Mouse (Mus musculus) stomach, embryonic 16.5 days (tissue): ENCODE data around the gene Kifc1. TPM values are rescaled to one million over a fixed set of nuclear protein-coding genes. Genes with fewer than 3 reads are reported as not detected.
A peak's percentile ranks its signal among the peaks of the same experiment; 100 is the strongest.
"Not testable (repeated sequence)": the region's sequence is repeated elsewhere in the genome, so short reads cannot be mapped to it uniquely, and the experiment has no call there.

Experiments used
- ATAC-seq: fragments of 200-750 bp; cut with Nextera tagmentation; 2 replicates; pipeline ENCODE4 v1.8.0; 2017; ENCODE audit warnings: moderate number of reproducible peaks, moderate TSS enrichment; ENCODE audit not compliant: insufficient read depth, low FRiP score
- H3K27ac ChIP-seq: fragments of 300-500 bp; sonication (generic); 2 replicates; pipeline ENCODE4 v1.5.1; 2014; ENCODE audit warnings: low read length
- H3K27me3 ChIP-seq: fragments of 300-500 bp; sonication (generic); 2 replicates; pipeline ENCODE4 v1.6.1; 2014; ENCODE audit warnings: low read length, control low read depth, mixed read lengths; ENCODE audit not compliant: control insufficient read depth, insufficient read depth
- H3K36me3 ChIP-seq: fragments of 300-500 bp; sonication (generic); 2 replicates; pipeline ENCODE4 v1.6.1; 2014; ENCODE audit warnings: low read length; ENCODE audit not compliant: control insufficient read depth, insufficient read depth
- H3K4me1 ChIP-seq: fragments of 300-500 bp; sonication (generic); 2 replicates; pipeline ENCODE4 v1.6.1; 2014; ENCODE audit warnings: low read length, control low read depth, mixed read lengths; ENCODE audit not compliant: control insufficient read depth, insufficient read depth
- H3K4me2 ChIP-seq: fragments of 300-500 bp; sonication (generic); 2 replicates; pipeline ENCODE4 v1.6.1; 2014; ENCODE audit warnings: low read depth, low read length, mixed read lengths
- H3K4me3 ChIP-seq: fragments of 300-500 bp; sonication (generic); replicated peaks from 2 replicates; pipeline ENCODE4 v1.5.1; 2014; ENCODE audit warnings: mild to moderate bottlenecking, low read length
- H3K9ac ChIP-seq: fragments of 300-500 bp; sonication (generic); 2 replicates; pipeline ENCODE4 v1.6.1; 2014; ENCODE audit warnings: low read length
- H3K9me3 ChIP-seq: fragments of 300-500 bp; sonication (generic); replicated peaks from 2 replicates; pipeline ENCODE4 v1.6.1; 2016; ENCODE audit warnings: low read length, control low read depth; ENCODE audit not compliant: control insufficient read depth
- WGBS: fragments of 180-500 bp; shearing (Covaris S2); extraction: QIAGEN DNeasy Blood & Tissue Kit; methylation state at CpG from one replicate; pipeline ENCODE4 v1.1.7; 2014; 5-methylcytosine and 5-hydroxymethylcytosine counted together
- polyA plus RNA-seq: library from polyadenylated mRNA; unstranded; fragments of >200 nt; fragmentation: Nextera tagmentation; extraction: Ambion mirVana; gene quantifications from 2 replicates; pipeline ENCODE4 v1.2.1, GENCODE M21; 2015

Gene Kifc1
- polyA plus RNA-seq, 1 experiment from 2014 or later = 6.9 TPM

DNA sequence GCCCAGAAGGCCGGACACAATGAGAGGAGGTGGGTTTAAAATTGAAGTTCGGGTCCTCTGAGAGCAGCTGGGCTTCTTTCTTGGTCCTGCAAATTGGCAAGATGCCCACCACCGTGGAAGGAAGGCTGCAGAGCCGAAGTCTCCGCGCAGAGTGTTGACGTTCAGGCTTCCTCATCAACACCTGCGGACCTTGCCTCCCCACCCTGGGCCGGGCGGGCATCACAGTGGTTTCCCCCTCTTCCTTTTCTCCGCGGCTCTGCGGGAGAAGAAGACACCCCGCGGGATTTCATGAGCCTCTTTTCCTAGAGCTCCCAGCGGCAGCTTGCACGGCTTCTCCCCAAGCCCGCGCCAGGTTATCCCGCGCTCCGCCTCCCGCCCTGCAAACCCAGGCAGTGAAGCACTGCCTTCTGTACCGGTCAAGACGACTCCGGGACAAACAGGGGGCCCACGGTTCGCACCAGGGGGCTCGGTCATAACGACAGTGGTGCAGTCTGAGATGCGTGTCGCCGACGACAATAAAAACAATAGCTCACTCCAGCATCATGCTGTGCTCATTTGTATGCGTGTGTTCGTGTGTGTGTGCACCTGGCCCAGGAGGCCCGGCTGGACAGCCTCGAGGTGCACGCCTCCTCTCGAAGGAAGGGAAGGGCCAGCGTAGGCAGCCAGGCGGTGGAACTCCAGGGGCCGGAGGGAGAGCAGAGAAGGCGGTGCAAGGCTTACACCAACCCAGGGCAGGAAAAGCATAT is 18.0 kb upstream of the Kifc1 start:
- Histone ChIP-seq H3K4me1 (peaks cover 15% of the 10 kb centered on the region), H3K9me3 (no peaks in the 10 kb centered on the region), H3K4me2 (peak overlapping the region; percentile 98), H3K4me3 (peak overlapping the region; percentile 92), H3K9ac (peak overlapping the region; percentile 82), H3K27me3 (no peaks in the 10 kb centered on the region), H3K36me3 (peaks cover 16% of the 10 kb centered on the region), H3K27ac (peak overlapping the region; percentile 95)
- peak; percentile 53 for ATAC-seq
- WGBS = under 1% methylated on average over 43 of the region's 44 CpGs

DNA sequence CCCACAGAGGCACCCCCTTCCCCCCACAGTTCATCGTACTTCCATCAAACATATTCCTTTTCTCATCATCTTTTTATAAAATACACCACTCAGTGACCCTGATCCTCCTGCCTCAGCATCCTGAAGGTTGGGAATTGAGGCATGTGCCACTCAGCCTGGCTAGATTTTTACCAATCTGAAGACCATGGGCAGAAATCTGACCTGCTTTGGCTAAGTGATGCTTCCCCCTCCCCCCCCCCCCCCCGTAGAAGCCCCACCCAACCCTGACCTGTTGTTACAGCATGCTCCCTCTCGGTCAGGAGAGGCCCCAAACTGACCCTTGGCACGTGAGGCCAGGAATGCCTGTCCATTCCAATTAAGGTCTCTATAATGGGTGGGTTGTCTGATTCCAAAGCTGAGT is 14.4 kb upstream of the Kifc1 start, which contains the start of gene Platr17:
TSS of gene Platr17 (plus strand) at position 301 of the 400 bp plus-strand sequence.
- not testable (repeated sequence) for ATAC-seq, H3K27ac ChIP-seq, H3K27me3 ChIP-seq, H3K9me3 ChIP-seq, H3K4me2 ChIP-seq, H3K36me3 ChIP-seq, H3K9ac ChIP-seq, H3K4me3 ChIP-seq
- peaks cover 14% of the 10 kb centered on the region; the same call in 1 of the 2 replicates for H3K4me1 ChIP-seq
- 36% methylated on average over 3 of the region's 4 CpGs for WGBS

DNA sequence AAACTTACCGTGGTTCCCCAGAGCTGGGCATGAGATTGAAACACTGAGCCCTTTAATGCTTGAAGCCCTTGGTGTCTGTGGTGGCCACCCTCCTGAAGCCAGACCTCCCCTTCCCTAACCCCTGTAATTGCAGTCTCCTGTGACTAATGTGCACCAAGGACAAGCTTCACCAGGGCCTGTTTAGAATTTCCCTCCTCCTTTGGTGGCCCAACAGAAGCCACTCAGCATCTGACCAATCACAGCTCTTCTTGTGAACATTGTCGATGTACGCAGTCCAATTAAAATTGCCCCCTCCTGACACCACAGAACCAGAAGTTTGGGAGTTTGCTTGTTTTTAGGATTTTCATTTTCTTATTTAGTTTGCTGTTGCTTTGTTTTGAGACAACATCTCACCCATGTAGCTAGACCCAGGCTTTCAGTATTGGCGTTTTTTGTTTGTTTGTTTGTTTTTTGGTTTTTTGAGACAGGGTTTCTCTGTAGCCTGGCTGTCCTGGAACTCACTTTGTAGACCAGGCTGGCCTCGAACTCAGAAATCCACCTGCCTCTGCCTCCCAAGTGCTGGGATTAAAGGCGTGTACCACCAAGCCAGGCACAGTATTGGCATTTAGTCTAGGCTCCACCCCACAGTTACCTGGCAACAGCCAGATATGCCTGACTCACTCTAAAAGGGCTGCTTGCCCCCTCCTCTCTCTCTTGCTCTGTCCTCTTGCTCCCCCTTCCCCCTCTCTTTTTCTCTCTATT is 13.6 kb upstream of the Kifc1 start:
- not testable (repeated sequence) for H3K27me3 ChIP-seq, H3K27ac ChIP-seq, H3K36me3 ChIP-seq, ATAC-seq, H3K9ac ChIP-seq, H3K9me3 ChIP-seq, H3K4me3 ChIP-seq, H3K4me2 ChIP-seq
- peaks cover 14% of the 10 kb centered on the region; the same call in 1 of the 2 replicates for H3K4me1 ChIP-seq
- 69% methylated on average over 6 of the region's 6 CpGs for WGBS

DNA sequence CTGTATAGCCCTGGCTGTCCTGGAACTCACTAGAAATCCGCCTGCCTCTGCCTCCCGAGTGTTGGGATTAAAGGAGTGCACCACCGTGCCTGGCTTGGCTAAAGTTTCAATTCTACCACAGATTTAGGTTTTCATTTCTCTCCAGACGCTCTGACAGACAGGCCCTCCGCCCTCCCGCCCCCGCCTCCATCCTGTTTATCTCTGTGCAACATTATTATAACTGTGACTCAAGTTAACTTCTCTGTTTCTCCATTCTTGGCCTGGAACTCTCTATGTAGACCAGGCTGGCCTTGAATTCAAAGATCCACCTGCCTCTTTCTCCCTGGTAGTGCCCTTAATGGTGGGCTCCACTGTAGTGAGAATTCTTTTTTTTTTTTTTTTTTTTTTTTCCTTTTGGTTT is 12.0 kb upstream of the Kifc1 start:
- WGBS = 76% methylated on average over 7 of the region's 7 CpGs
- H3K36me3 ChIP-seq = no peaks in the 10 kb centered on the region
- no peak overlapping the region for H3K27ac ChIP-seq
- H3K9ac ChIP-seq = no peak overlapping the region
- no peaks in the 10 kb centered on the region for H3K9me3 ChIP-seq
- H3K4me2 ChIP-seq = no peak overlapping the region
- no peak overlapping the region for H3K4me3 ChIP-seq
- 0 out of 2 replicates have a peak, but pooled peaks cover 6% of the 10 kb centered on the region for H3K4me1 ChIP-seq
- no peaks in the 10 kb centered on the region for H3K27me3 ChIP-seq
- no peak for ATAC-seq

DNA sequence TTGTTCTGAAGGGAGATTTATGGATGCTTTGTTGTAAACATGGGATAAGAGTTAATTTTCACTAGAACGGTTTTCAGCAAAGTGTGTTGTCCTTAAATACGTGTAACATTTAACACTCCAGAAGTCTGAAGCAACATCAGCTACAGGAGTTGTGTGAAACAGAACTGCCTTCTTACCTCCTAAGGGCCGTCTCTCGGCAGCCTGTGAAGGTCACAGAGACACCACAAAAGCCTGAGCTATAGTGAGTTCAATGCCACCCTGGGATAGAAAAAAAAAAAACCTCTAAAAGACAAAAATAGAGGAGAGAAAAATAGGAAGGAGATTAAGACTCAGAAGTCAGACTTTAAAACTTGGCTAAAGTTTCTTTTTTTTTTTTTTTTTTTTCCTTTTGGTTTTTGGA is 11.6 kb upstream of the Kifc1 start:
- H3K27ac ChIP-seq = no peak overlapping the region
- H3K27me3 ChIP-seq = no peaks in the 10 kb centered on the region
- H3K9me3 ChIP-seq = no peaks in the 10 kb centered on the region
- ATAC-seq = no peak
- H3K36me3 ChIP-seq = no peaks in the 10 kb centered on the region
- 38% methylated on average over 4 of the region's 4 CpGs for WGBS
- H3K4me2 ChIP-seq = no peak overlapping the region
- 0 out of 2 replicates have a peak, but pooled peaks cover 6% of the 10 kb centered on the region for H3K4me1 ChIP-seq
- H3K9ac ChIP-seq = no peak overlapping the region
- H3K4me3 ChIP-seq = no peak overlapping the region

DNA sequence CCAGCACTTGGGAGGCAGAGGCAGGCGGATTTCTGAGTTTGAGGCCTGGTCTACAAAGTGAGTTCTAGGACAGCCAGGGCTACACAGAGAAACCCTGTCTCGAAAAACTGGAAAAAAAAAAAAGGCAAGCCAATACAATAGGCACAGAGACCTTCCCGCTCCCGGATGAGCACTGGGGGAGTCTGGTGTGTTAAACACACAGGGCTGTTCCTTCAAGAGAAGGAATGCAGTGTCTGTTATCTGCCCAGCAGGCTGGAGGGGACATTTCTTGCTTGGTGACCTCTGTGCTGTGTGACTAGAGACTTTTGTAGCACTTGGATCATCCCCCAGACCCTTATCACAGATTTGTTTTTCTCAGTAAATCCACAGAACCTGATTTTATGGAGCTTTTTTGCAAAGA is 11.2 kb upstream of the Kifc1 start:
- H3K27ac ChIP-seq = no peak overlapping the region
- no peak overlapping the region for H3K4me2 ChIP-seq
- H3K9ac ChIP-seq = no peak overlapping the region
- no peak overlapping the region for H3K4me3 ChIP-seq
- no peaks in the 10 kb centered on the region for H3K9me3 ChIP-seq
- H3K36me3 ChIP-seq = no peaks in the 10 kb centered on the region
- no peak for ATAC-seq
- H3K27me3 ChIP-seq = no peaks in the 10 kb centered on the region
- 0 out of 2 replicates have a peak, but pooled peaks cover 6% of the 10 kb centered on the region for H3K4me1 ChIP-seq
- 61% methylated on average over 4 of the region's 4 CpGs for WGBS

DNA sequence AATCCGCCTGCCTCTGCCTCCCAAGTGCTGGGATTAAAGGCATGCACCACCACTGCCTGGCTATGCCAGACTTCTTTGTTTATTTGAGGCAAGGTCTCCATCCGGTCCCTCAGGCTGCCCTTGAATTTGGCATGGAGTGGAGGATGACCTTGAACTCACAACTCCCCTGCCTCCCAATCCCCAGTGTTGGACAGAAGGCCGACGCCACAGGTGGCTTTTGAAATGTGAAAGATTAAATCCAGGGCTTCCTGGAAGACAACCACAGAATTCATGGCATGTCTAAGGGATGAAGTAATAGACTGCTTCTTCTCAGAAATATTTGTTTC is 10.5 kb upstream of the Kifc1 start:
- Histone ChIP-seq H3K9ac (no peak overlapping the region), H3K4me3 (no peak overlapping the region)
- ATAC-seq = no peak

DNA sequence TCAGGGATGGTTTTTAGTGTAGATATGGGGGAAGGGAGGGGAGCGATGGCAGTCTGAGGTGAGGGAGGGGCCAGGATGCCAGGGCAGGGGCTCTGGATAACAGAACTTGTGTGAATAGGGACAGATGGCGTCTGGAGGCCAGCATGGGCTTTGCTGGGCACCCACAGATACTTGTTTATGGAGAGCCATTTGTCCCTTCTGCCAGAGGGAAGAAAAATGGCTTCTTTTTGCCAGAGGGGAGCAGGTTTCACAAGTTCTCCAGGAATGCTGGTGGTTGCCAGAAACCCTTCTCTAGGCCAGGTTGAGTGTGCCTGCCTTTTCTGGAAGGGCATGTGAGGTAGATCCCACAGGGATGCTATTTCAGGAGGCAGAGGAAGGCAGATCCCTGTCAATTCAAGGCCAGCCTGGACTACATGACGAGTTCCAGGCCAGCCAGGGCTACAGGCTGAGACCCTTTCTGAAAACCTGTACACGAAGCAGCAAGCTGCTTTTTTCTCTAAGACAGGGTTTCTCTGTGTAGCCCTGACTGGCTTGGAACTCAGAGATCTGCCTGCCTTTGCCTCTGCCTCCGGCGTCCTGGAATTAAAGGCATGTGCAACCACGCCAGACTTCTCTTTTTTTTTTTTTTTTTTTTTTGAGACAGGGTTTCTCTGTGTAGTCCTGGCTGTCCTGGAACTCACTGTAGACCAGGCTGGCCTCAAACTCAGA is 10.0 kb upstream of the Kifc1 start:
- Histone ChIP-seq H3K9ac (no peak overlapping the region), H3K27ac (no peak overlapping the region), H3K27me3 (no peaks in the 10 kb centered on the region), H3K9me3 (no peaks in the 10 kb centered on the region), H3K4me2 (no peak overlapping the region), H3K4me3 (no peak overlapping the region), H3K4me1 (0 out of 2 replicates have a peak, but pooled peaks cover 6% of the 10 kb centered on the region), H3K36me3 (no peaks in the 10 kb centered on the region)
- ATAC-seq = no peak
- WGBS = 58% methylated on average over 7 of the region's 7 CpGs

More for the DNA sequence above, 10.5 kb upstream of the Kifc1 start:
- no peaks in the 10 kb centered on the region for H3K9me3 ChIP-seq
- 0 out of 2 replicates have a peak, but pooled peaks cover 6% of the 10 kb centered on the region for H3K4me1 ChIP-seq
- no peak overlapping the region for H3K27ac ChIP-seq
- 78% methylated on average over 4 of the region's 4 CpGs for WGBS
- H3K27me3 ChIP-seq = no peaks in the 10 kb centered on the region
- no peak overlapping the region for H3K4me2 ChIP-seq
- no peaks in the 10 kb centered on the region for H3K36me3 ChIP-seq

DNA sequence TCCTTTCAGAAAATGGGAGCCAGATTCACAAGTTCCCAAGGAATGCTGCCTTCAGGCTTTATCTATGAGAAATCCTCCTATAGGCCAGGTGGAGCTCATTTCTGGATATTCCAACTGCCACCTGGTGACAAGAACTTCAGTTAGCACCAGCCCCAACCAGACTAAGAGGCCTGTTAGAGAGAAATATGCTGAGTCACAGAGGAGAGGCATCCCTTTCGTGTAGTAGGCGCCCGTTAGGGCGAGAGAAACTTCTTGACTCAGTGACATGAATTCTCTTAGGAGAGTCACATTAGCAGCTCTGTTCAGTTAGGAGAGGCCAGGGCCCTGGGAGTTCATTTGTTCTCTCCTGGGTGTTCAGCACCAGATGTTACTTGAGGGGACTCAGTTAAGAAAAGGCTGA is 9.2 kb upstream of the Kifc1 start:
- H3K9me3 ChIP-seq = no peaks in the 10 kb centered on the region
- ATAC-seq = no peak
- no peak overlapping the region for H3K4me3 ChIP-seq
- H3K4me1 ChIP-seq = 0 out of 2 replicates have a peak, but pooled peaks cover 6% of the 10 kb centered on the region
- 69% methylated on average over 4 of the region's 4 CpGs for WGBS
- no peaks in the 10 kb centered on the region for H3K27me3 ChIP-seq
- H3K36me3 ChIP-seq = no peaks in the 10 kb centered on the region
- no peak overlapping the region for H3K27ac ChIP-seq
- no peak overlapping the region for H3K9ac ChIP-seq
- no peak overlapping the region for H3K4me2 ChIP-seq
